Mouse (Mus musculus) urinary bladder, postnatal 14 days (tissue): Measurements from ENCODE around the gene St3gal3.

Experiments
- DNase-seq: peaks from one replicate; pipeline ENCODE4 v3.0.0; 2021; ENCODE audit warnings: low spot score

Gene St3gal3

DNA sequence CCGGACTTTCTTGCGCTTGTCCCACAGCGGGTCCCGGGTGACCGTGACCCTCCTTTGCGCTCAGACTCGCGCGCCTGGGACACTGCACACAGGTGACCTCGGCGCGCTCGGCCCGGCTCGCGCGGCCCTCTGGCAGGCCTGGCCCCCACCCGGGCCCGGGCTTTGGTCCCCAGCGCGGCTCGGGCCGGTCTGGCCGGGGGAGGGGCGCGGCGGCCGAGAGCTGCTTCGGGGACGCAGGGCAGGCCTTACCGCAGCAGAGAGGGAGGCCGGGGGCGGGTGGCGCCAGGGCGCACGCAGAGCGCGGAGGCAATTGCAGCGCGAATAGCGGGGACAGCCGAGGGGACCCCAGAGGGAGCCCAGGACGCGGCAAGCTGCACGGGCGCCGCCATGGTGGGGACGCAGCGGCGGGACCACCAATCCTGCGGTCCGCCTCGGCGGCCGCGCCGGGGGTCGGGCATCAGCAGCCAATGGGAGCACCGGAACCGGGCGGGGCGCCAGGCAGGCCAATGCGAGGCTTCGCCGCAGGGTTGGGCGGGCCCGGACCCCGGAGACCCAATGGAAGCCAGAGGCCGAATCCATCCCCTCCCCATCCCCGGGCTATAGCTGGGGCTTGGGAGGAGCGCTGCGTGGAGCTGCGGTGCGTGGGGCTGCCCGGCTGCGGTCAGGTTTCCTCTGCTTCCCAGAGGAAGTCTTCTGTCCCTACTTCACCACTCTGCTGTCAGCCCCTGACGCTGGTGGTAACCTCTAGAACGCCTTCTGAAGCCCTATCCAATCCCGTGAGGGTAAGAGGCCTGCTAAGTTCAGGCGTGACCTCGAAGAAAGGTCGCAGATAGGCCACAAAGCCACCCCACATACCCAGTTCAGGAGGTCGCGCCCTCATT is at the start of gene St3gal3:
TSS of gene St3gal3 (minus strand) at position 430 of the 881 bp plus-strand sequence.
- DNase-seq, result peak; percentile 97

- DNase-seq, result no peak
These were observed 45.8 kb upstream of the St3gal3 start for GRCm38 (mm10) chr4:118180301-118181080.

GRCm38 (mm10) chr4:118179467-118180300 is 45.0 kb upstream of the St3gal3 start, which contains the start of gene Kdm4a:
Gene Kdm4a (minus strand): TSS chr4:118180043.
- peak; percentile 92 for DNase-seq

DNA sequence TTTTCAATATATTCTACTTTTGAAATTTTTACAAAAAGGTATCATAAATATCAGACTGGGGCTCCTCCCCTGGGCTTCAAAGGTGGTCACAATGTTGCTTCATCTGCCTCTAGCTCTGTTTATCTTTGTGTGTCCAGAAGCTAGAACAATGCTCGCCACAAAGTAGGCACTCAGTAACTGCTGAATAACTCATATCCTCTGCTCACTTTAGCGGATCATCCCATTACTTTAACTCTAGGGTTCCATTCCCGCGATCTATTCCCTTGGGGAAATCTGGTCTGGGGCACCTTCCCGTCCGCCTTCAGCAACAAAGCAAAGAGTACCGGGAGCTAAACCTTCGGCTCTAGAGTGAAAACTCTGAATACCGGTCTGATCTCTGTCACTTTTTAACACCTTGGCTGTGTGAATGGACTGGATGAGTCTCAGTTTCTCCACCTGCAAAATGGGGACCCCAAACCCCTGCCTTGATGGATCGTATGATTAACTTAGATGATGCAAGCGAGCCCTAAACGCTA is 44.3 kb upstream of the St3gal3 start:
- no peak for DNase-seq

DNA sequence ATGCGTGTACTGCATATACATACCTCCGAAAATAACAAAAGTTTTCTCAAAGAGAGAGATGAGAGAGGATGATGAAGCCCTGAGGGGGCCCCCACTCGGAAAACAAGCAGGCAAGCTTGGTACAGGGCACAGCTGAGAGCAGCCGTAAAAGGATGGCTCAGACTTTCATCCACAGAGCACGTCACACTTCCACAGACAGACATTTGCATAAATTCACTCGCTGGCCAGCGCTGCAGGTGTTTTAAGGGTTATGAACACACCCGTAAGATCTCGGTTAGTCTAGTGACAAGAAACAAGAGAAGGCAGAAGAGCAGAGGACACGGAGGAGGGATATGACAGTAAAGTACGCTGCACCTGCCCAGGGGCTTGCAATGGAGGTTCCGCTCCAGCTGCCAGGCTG is 37.7 kb upstream of the St3gal3 start:
- no peak for DNase-seq

DNA sequence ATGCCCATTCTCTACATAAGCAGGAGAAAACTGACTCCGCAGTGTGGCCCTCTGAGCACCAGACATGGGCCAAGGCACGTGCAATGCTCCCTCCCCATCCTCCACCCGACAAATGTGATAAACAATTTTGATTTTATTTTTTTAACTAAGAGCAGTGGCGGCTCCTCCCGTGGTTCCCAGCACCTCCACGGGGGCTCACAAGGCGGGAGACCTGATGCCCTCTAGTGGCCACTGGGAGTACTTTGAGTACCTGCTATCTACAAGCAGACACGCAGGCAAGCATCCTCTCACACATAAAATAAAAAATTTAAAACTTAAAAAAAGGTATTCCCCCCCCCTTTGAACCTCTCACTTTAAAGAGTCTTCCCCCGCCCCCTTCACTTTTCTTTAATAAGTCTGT is 36.3 kb upstream of the St3gal3 start:
- DNase-seq, result no peak

GRCm38 (mm10) chr4:118162123-118162522 is 27.4 kb upstream of the St3gal3 start:
- DNase-seq, result no peak

DNA sequence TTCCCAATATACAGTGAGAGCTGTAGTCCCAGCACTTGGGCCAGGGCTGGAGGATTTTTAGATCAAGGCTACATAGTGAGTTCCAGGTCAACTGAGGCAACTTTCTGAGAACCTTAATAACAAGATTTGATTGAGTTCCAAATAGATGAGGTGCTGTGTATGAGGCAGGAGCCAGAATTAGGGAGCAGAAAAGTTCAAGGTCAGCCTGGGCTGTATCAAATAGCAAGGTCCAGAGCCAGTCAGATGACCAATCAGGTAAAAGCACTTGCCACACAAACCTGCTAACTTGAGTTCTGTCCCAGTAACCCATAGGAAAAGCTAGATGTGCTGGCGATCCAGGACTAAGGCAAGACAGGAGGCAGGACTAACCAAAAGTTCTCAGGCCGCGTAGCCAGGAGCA is 23.0 kb upstream of the St3gal3 start:
- DNase-seq, result no peak

- DNase-seq, result no peak
These were observed 21.8 kb upstream of the St3gal3 start for GRCm38 (mm10) chr4:118156559-118156958.

- DNase-seq, result no peak
These were observed 20.2 kb upstream of the St3gal3 start for GRCm38 (mm10) chr4:118154889-118155288.

DNA sequence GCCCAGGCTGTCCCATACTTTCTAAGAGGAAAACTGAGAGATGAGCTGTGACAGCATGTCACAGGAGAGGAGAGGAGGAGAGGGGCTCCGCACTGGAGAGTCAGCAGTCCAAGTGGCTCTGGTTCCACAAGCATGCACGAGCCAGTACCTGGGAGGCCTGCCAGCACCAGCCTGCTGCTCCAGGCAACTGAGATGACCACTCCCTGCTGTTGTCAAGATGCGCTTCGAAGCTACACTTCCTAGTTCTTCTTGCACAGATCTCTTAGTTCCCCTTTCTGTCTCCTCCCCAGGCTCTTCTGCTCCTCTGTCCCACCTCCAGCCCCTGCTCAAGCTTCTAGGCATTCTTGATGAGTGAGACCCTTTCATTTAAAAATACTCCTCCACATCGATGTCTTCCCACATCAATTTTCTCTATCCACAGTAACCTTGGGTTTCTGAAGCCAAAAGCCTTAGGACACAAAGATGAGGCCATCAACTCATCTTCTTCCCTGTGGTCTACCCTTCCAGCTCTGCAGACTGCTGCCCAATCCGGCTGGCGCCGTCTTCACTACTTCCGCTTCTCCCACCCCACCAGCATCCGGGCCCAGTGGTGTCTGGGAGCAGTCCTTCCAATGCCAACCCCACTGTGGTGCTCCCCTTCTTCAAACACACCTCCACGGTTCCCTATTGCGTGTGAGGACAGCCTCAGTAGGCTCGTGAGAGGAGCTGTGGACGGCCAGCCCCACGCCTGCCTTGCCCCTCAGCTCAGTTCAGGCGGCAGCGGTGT is 17.5 kb upstream of the St3gal3 start:
- no peak for DNase-seq

DNA sequence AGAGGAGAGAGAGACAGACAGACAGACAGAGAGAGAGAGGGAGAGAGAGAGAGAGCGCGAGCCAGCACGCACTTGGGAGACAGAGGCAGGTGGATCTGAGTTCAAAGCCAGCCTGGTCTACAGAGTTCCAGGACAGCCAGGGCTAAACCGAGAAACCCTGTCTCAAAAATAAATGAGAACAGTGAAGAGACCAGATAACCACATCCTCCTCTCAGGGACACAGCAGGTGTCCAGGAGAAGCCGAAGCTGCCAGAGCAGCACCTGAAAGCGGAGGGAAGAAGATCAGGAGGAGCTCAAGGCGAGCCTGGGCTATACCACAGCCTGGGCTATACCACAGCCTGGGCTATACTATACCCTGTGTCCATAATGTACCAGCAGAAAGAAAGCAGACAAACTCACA is 16.1 kb upstream of the St3gal3 start:
- no peak for DNase-seq

GRCm38 (mm10) chr4:118149956-118150680 is 15.4 kb upstream of the St3gal3 start:
- DNase-seq, result no peak

GRCm38 (mm10) chr4:118149055-118149576 is 14.4 kb upstream of the St3gal3 start:
- DNase-seq, result no peak

- no peak for DNase-seq
These were observed 13.6 kb upstream of the St3gal3 start for GRCm38 (mm10) chr4:118148317-118148687.

DNA sequence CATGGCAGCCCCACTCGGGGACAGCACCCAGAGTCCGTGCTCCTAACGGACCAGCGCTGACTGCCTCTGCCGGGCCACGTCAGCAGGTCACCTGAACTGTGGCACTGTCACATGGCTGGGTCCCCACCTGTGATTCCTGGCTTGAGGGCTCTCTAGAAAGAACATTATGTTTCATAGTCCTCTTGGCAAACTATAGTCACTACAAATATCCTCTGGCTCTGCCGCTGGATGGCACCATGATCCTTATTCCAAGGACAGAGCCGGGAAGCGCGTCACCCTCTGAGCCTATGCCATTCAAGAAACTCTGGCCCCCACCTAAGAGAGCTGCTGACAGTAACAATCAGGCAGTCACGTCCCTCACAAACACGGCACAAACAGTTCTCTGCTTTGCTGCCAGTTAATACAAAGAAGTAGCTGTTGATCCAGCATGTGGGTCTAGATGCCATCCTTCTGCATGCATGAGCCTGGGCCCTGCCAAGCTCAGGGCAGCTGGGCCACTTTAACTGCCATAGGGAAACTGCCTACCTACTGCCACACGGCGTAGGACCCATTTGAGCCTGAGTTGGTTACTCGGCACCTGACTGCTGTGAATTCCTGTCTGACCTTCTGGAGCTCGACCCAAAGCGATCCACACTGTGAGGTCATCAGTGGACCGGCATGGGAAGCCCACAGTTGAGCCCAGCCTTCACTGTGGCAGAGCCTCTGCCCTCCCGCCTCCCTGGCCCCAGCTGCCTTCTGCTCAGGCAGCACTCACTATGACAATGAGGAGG is 13.0 kb upstream of the St3gal3 start:
- DNase-seq, result no peak

GRCm38 (mm10) chr4:118147090-118147489 is 12.4 kb upstream of the St3gal3 start:
- no peak for DNase-seq

- DNase-seq, result no peak
These were observed 9.6 kb upstream of the St3gal3 start for GRCm38 (mm10) chr4:118144324-118144723.

DNA sequence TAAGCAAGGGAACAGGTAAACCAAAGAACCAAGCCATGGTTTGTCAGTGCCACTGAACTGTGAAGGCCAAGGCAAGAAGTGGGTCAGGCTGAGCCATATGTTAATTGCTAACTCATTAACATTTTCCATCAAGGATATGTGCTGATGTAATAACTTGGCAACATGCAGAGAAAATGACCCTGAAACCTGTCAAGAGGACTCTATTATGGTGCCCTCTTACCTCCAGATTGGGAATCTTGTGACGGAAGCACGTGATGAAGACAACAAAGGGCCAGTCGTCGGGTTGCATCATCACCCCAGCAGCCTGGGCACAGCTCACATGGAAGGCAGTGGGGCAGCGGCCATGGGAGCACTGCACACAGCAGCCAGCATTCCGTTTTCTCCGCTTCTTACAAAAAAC is 9.0 kb upstream of the St3gal3 start:
- no peak for DNase-seq

GRCm38 (mm10) chr4:118141511-118141910 is 6.8 kb upstream of the St3gal3 start:
- no peak for DNase-seq
